Mouse (Mus musculus): ENCODE measurements around the gene Smarca4.
"Not testable (repeated sequence)": the region's sequence is repeated elsewhere in the genome, so short reads cannot be mapped to it uniquely, and the experiment has no call there.

The Smarca4 gene

GRCm38 (mm10) chr9:21653253-21653652 is 37.3 kb downstream of the Smarca4 start:
- no peak for DNase-seq (ENCODE audit: low read depth, low spot score)

GRCm38 (mm10) chr9:21662034-21662433 is 46.1 kb downstream of the Smarca4 start:
- DNase-seq (ENCODE audit: low read depth, low spot score) = no peak

- DNase-seq (ENCODE audit: low read depth, low spot score) = no peak
These were observed 53.0 kb downstream of the Smarca4 start for GRCm38 (mm10) chr9:21668946-21669345.

GRCm38 (mm10) chr9:21670354-21670753 is 54.4 kb downstream of the Smarca4 start:
- no peak for DNase-seq (ENCODE audit: low read depth, low spot score)

- DNase-seq (ENCODE audit: low read depth, low spot score) = no peak
These were observed 55.8 kb downstream of the Smarca4 start for GRCm38 (mm10) chr9:21671753-21672152.

- no peak for DNase-seq (ENCODE audit: low read depth, low spot score)
These were observed 61.7 kb downstream of the Smarca4 start for GRCm38 (mm10) chr9:21677706-21678105.

GRCm38 (mm10) chr9:21680448-21680847 is 64.5 kb downstream of the Smarca4 start:
- DNase-seq (ENCODE audit: low read depth, low spot score) = no peak

GRCm38 (mm10) chr9:21682827-21683226 is 66.9 kb downstream of the Smarca4 start:
- DNase-seq (ENCODE audit: low read depth, low spot score) = no peak

GRCm38 (mm10) chr9:21683897-21684296 is 67.9 kb downstream of the Smarca4 start:
- DNase-seq (ENCODE audit: low read depth, low spot score) = no peak

- DNase-seq (ENCODE audit: low read depth, low spot score) = no peak
These were observed 72.6 kb downstream of the Smarca4 start for GRCm38 (mm10) chr9:21688554-21688953.

- no peak for DNase-seq (ENCODE audit: low read depth, low spot score)
These were observed 74.1 kb downstream of the Smarca4 start for GRCm38 (mm10) chr9:21690031-21690430.

- DNase-seq (ENCODE audit: low read depth, low spot score) = peak; percentile 51
These were observed 75.9 kb downstream of the Smarca4 start for GRCm38 (mm10) chr9:21691862-21692261.

- DNase-seq (ENCODE audit: low read depth, low spot score) = no peak
These were observed 76.5 kb downstream of the Smarca4 start for GRCm38 (mm10) chr9:21692491-21692890.

GRCm38 (mm10) chr9:21694071-21694470 is 78.1 kb downstream of the Smarca4 start:
- DNase-seq (ENCODE audit: low read depth, low spot score) = no peak

GRCm38 (mm10) chr9:21695229-21695792 is 79.3 kb downstream of the Smarca4 start:
- DNase-seq (ENCODE audit: low read depth, low spot score) = no peak

GRCm38 (mm10) chr9:21697121-21697520 is 81.2 kb downstream of the Smarca4 start:
- no peak for DNase-seq (ENCODE audit: low read depth, low spot score)

- DNase-seq (ENCODE audit: low read depth, low spot score) = not testable (repeated sequence)
These were observed 83.3 kb downstream of the Smarca4 start for GRCm38 (mm10) chr9:21699280-21699679.

GRCm38 (mm10) chr9:21701091-21701490 is 85.1 kb downstream of the Smarca4 start:
- DNase-seq (ENCODE audit: low read depth, low spot score) = no peak

GRCm38 (mm10) chr9:21703494-21703893 is 87.5 kb downstream of the Smarca4 start:
- DNase-seq (ENCODE audit: low read depth, low spot score) = no peak

- DNase-seq (ENCODE audit: low read depth, low spot score) = no peak
These were observed 90.1 kb downstream of the Smarca4 start for GRCm38 (mm10) chr9:21706085-21706484.

GRCm38 (mm10) chr9:21706586-21707265 is 90.8 kb downstream of the Smarca4 start:
- no peak for DNase-seq (ENCODE audit: low read depth, low spot score)

- DNase-seq (ENCODE audit: low read depth, low spot score) = no peak
These were observed 93.4 kb downstream of the Smarca4 start for GRCm38 (mm10) chr9:21709340-21709739.

- no peak for DNase-seq (ENCODE audit: low read depth, low spot score)
These were observed 99.3 kb downstream of the Smarca4 start for GRCm38 (mm10) chr9:21715298-21715697.
